Mouse (Mus musculus) ES-CJ7 (cell line): ENCODE measurements around the gene Styxl1.

Experiments
- DNase-seq: peaks from one replicate; pipeline ENCODE4 v3.0.0; 2011; ENCODE audit warnings: low read depth, low spot score

The Styxl1 gene

GRCm38 (mm10) chr5:135777796-135778470 is at the start of gene Styxl1:
TSS of gene Styxl1 (minus strand) at chr5:135778385.
- peak; percentile 56 for DNase-seq

- no peak for DNase-seq
Measured at GRCm38 (mm10) chr5:135826225-135826624, 48.0 kb upstream of the Styxl1 start.

GRCm38 (mm10) chr5:135824517-135824916 is 46.3 kb upstream of the Styxl1 start:
- no peak for DNase-seq

DNA sequence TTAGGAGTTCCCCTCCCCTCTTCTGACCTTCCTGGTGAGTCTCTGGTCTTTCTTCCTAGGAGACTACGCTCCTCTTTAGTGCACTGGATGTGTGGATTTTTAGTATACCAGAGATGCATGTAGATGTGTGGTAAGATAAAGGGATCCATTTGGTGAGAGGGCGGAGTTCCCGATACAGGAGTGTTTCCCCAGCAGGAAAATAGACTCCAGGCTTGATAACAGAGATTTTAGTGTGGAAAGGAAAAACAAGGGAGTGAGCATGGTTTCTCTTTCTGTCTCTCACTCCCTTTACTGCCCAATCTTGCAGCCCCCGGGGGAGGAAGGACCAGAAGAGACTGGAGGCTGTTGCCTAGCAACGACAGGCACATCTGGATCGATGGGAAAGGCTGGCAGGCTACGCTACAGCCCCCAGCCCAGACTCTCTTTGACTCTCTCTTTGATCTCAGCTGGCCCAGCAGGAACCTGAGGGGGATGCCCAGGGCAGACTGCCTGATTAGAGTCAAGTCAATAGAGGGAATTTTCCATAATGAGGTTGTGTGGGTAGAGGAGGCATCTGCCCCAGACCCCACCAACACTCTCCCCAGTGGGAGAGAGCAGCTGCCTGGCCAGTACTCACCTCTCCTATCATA is 44.2 kb upstream of the Styxl1 start:
- DNase-seq, result no peak

DNA sequence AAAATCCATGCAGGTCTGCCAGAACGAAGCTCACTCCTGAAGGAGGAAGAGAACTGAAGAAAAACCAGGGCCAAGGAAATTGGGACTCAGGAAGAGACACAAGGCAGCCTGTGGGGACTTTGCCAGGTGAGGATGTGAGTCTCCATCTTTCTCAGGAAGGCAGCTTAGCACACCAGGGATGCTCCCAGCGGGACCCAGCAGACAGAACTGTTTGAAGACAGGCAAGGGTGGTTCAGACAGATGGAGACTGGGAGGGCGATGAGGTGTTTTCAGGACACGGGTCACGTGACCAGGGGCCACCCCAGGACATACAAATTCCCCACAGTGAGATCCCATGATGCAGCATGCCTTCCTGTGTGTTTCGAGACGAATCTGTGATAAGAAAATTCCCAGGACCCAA is 40.3 kb upstream of the Styxl1 start:
- DNase-seq, result no peak

- no peak for DNase-seq
Measured at GRCm38 (mm10) chr5:135812991-135813390, 34.8 kb upstream of the Styxl1 start.

DNA sequence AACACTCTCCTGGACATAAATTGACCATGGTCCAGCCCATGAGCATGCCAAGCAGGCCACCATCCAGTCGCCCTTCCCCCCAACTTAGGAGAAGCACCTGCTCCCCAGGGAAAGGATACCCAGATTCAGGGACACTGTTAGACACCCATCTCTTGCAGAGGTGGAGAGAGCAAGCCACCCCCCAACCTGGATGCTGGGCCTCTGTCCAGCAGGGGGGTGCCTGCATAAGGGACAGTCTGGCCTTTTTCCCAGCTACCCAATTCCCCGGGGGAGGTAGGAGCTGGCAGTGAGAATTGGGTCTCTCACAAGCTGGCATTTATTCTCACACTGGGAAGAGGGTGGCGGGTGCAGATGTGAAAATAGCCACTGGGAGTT is 29.1 kb upstream of the Styxl1 start:
- DNase-seq, result no peak

DNA sequence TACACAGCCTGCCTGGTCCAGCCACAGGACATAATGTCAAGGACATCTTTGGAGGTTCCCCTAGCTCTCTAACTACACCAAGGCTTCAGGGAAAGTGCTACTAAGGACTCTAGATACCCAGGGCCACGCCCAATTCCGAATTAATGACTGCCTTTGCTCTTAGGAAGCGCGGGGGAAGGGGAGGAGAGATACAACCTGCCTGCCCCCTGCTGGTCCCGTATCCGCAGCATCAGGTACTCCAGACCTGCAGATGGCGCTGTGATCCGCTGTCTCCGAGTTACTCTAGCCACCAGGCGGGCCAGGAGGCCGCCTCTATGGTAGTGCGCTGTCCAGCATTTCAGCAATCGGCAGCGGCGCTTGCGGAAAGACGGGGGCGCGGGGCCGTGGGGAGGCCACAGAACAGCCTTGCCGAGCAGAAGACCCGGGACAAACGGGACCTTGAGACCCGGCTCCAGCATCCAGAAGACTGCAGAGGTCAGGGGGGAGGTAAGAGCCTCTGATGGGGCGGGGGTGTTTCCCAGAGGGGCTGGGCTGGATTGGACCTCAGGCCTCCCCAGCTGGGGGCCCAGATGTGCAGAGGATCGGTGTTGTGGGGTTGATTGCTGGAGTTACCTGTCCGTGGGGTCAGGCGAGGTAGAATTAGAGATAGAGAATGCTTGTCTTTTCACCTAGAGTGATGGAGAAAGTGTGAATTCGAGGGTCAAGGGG is 28.5 kb upstream of the Styxl1 start, which contains the start of gene Srrm3:
Srrm3 (plus strand) TSS at position 336 of the 708 bp plus-strand sequence.
- DNase-seq, result peak; percentile 98

DNA sequence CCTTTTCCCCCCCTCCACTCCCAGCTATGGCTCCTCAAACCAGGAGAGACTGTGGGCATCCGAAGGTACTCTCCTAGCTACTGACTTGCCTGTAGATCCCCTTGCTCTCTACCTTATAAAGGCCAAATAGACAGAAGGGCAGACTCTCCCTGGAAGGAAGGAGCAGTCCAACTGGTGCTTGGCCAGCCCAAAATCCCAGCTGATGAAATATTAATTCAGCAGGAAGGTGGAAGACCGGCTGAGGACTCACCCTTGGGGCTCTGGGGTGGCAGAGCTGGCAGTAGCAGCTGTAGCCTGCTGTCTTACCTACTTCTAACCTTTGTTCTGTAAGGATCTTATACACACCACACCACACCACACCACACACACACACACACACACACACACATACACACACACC is 26.6 kb upstream of the Styxl1 start:
- DNase-seq, result no peak

- DNase-seq, result peak; percentile 73
Measured at GRCm38 (mm10) chr5:135803676-135804075, 25.5 kb upstream of the Styxl1 start.

GRCm38 (mm10) chr5:135803135-135803534 is 24.9 kb upstream of the Styxl1 start:
- peak; percentile 86 for DNase-seq

DNA sequence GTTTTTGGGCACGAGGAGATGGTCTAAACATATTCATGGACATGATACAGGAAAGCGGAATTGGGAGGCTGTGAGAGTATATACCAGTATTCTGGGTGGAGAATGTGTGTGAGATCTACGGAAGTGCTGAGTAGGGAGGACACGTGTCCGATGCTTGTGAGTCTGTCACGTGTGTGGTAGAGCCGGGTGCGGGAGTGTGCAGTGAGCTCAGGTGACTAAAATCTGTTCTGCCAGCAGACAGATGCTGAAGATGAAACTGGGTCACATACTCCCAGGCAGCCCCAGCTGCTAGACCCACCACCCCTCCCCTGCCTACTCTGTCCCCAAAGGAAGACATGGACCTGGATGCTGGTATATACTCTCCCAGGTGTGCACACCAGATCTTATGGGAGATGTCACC is 24.5 kb upstream of the Styxl1 start:
- no peak for DNase-seq

- DNase-seq, result peak; percentile 79
Measured at GRCm38 (mm10) chr5:135800927-135801326, 22.7 kb upstream of the Styxl1 start.

DNA sequence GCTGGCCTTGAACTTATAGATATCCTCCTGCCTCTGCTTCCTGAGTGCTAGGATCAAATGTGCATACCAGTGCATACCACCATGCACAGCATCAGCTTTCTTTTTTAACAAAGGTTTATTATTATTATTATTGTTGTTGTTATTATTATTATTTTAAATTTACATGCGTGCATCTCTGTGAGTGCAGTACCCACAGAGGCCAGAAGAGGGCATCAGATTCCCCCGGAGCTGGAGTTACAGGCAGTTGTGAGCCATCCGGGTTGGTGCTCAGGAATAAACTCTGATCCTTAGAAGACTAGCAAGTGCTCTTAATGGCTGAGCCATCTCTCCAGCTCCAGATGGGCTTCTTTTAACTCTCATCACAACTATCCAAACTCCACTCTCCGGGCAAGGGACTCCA is 21.6 kb upstream of the Styxl1 start:
- peak; percentile 70 for DNase-seq

- DNase-seq, result no peak
Measured at GRCm38 (mm10) chr5:135794859-135795181, 16.6 kb upstream of the Styxl1 start.

- DNase-seq, result peak; percentile 94
Measured at GRCm38 (mm10) chr5:135793996-135794858, 16.0 kb upstream of the Styxl1 start.

GRCm38 (mm10) chr5:135782901-135783300 is 4.7 kb upstream of the Styxl1 start:
- DNase-seq, result no peak

GRCm38 (mm10) chr5:135780331-135780730 is 2.1 kb upstream of the Styxl1 start:
- DNase-seq, result no peak

DNA sequence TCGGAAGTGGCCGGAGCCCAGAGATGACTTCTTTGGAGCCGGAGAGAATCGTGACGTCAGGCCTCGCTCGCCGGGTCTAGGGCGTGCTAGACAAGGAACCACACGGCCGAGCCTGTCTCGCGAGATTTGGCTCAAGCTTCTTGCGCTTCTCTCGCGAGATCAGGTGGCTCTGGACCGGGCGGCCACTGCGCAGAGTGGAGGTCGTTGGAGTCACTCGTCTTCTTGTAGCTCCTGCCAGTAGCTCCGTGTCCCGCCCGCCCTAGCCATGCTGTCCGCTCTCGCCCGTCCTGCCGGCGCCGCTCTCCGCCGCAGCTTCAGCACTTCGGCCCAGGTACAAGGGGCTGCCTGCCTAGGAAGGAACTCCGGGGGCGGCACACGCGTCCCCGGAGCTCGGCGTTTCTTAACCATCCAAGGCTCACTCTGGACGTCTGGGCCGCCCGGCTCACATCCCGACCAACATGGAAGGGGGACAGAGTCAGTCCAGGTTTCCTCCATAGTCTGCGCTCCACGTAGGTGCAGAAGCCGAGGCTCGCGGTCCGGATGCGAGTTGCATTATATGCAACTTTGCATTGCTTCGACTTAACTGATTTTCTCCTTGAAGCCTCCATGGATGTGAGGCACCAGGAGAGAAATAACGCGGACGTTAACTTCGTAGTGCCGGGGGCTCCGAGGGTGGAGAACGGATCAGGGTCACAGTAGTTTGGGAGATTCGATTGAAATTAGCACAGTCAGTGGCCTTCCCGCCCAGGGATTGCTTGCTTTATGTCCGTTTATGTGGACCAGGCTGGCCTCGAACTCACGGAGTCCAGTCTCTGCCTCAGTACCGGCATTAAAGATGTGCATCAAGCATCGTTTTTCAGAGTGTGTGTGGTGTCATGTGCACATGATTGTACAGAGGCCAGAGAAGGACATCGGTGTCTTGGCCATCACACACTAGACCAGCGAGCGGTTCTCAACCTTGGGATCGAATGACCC is 573 bp upstream of the Styxl1 start, which contains the start of gene Mdh2:
Mdh2 (plus strand) TSS at position 10 of the 975 bp plus-strand sequence.
- DNase-seq, result peak; percentile 100

DNA sequence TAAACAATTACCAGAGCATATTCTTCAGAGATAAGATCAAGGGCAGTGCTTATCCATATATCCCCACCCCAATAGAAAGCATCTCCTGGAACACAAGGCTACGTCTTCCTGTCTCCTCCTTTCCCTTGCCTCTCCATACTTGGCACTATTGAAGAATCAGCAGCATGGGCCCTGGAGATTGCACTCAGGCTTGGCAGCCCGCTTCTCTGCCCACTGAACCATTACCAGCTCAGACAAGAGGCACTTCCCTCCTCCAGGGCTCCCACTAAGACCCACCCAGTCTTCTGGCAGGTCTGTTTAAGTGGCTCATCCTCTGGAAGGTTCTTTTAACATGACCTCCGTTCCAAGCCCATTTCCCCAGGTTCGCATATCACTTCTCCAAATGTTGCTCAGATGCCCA is 1.6 kb downstream of the Styxl1 start:
- DNase-seq, result no peak

DNA sequence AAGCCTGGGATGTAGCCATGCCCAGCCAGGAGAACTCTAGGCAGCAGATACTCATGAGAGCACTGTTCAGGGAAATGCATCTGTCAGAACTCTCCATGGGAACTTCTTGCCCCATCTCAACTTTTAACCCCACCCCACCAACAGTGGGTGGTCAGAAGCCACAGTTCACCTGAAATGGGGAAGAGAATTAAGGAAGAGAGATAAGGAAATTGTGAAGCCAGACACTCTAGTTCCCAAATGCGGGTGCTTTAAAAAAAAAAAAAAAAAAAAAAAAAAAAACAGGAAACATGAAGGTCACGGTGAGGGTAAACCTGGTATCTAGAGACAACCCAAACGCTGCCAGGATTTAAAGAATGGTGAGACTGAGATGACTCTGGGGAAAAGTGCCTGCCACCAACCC is 5.7 kb downstream of the Styxl1 start:
- no peak for DNase-seq
